Mouse (Mus musculus) heart, embryonic 16.5 days (tissue): ENCODE data around the gene Lmna. TPM values are rescaled to one million over a fixed set of nuclear protein-coding genes. Genes with fewer than 3 reads are reported as not detected.

ENCODE experiments used
- ATAC-seq: fragments of 200-750 bp; cut with Nextera tagmentation; replicated peaks from 2 replicates; pipeline ENCODE4 v1.8.0; 2017; ENCODE audit warnings: moderate number of reproducible peaks; ENCODE audit not compliant: insufficient read depth, low FRiP score; ENCODE audit errors: extremely low read depth
- H3K27ac ChIP-seq: fragments of 300-500 bp; sonication (generic); 2 replicates; pipeline ENCODE4 v1.5.1; 2014; ENCODE audit warnings: mild to moderate bottlenecking, low read length, control low read depth, moderate library complexity
- H3K27me3 ChIP-seq: fragments of 300-500 bp; sonication (generic); 2 replicates; pipeline ENCODE4 v1.6.1; 2014; ENCODE audit warnings: low read length, mixed read lengths; ENCODE audit not compliant: control insufficient read depth, insufficient read depth
- H3K36me3 ChIP-seq: fragments of 300-500 bp; sonication (generic); 2 replicates; pipeline ENCODE4 v1.6.1; 2014; ENCODE audit not compliant: control insufficient read depth, insufficient read depth
- H3K4me1 ChIP-seq: fragments of 300-500 bp; sonication (generic); 2 replicates; pipeline ENCODE4 v1.6.1; 2014; ENCODE audit warnings: low read length, mixed read lengths; ENCODE audit not compliant: control insufficient read depth, insufficient read depth
- H3K4me2 ChIP-seq: fragments of 300-500 bp; sonication (generic); 2 replicates; pipeline ENCODE4 v1.6.1; 2014; ENCODE audit warnings: low read depth, mild to moderate bottlenecking, control low read depth, low read length
- H3K4me3 ChIP-seq: fragments of 300-500 bp; sonication (generic); 2 replicates; pipeline ENCODE4 v1.5.1; 2014; ENCODE audit warnings: mild to moderate bottlenecking, control low read depth, low read length
- H3K9ac ChIP-seq: fragments of 300-500 bp; sonication (generic); 2 replicates; pipeline ENCODE4 v1.6.1; 2014; ENCODE audit warnings: low read length, control low read depth
- H3K9me3 ChIP-seq: fragments of 300-500 bp; sonication (generic); replicated peaks from 2 replicates; pipeline ENCODE4 v1.6.1; 2016; ENCODE audit warnings: low read length; ENCODE audit not compliant: control insufficient read depth
- WGBS: fragments of 180-500 bp; shearing (Covaris S2); extraction: QIAGEN DNeasy Blood & Tissue Kit; methylation state at CpG from one replicate; pipeline ENCODE4 v1.1.7; 2014; 5-methylcytosine and 5-hydroxymethylcytosine counted together
- polyA plus RNA-seq: library from polyadenylated mRNA; unstranded; fragments of >200 nt; fragmentation: Nextera tagmentation; extraction: Ambion mirVana; gene quantifications from 2 replicates; pipeline ENCODE4 v1.2.1, GENCODE M21; 2015

Lmna gene
- polyA plus RNA-seq, 1 experiment from 2014 or later = 129 TPM

- WGBS = 75% methylated on average over 4 of the region's 4 CpGs
- H3K4me1 ChIP-seq = peaks cover 15% of the 10 kb centered on the region
- H3K4me2 ChIP-seq = peak overlapping the region; percentile 90
- peaks cover 7% of the 10 kb centered on the region for H3K36me3 ChIP-seq
- H3K9ac ChIP-seq = no peak overlapping the region; the same call in 1 of the 2 replicates
- no peak overlapping the region for H3K27ac ChIP-seq
- H3K4me3 ChIP-seq = no peak overlapping the region; the same call in 1 of the 2 replicates
- no peak for ATAC-seq
- H3K27me3 ChIP-seq = no peaks in the 10 kb centered on the region
- no peaks in the 10 kb centered on the region for H3K9me3 ChIP-seq
These were observed 41.8 kb upstream of the Lmna start for GRCm38 (mm10) chr3:88551586-88551985.

- no peak for ATAC-seq
- H3K4me1 ChIP-seq = peaks cover 7% of the 10 kb centered on the region
- no peaks in the 10 kb centered on the region for H3K9me3 ChIP-seq
- no peak within 1 kb of the TSS for H3K4me2 ChIP-seq
- H3K4me3 ChIP-seq = no peak within 1 kb of the TSS
- no peaks in the 10 kb centered on the region for H3K36me3 ChIP-seq
- WGBS = 54% methylated on average over 18 of the region's 18 CpGs
- no peak within 1 kb of the TSS for H3K27ac ChIP-seq
- H3K9ac ChIP-seq = no peak within 1 kb of the TSS
- H3K27me3 ChIP-seq = no peaks in the 10 kb centered on the region
These were observed 38.6 kb upstream of the Lmna start, which contains the start of gene Rab25 for GRCm38 (mm10) chr3:88548180-88548917. Gene Rab25 (minus strand): TSS chr3:88548300.

GRCm38 (mm10) chr3:88546674-88547418 lies 37.1 kb upstream of the Lmna start:
- 62% methylated on average over 6 of the region's 6 CpGs for WGBS
- ATAC-seq = no peak
- Histone ChIP-seq H3K4me2 (no peak overlapping the region), H3K9me3 (no peaks in the 10 kb centered on the region), H3K36me3 (no peaks in the 10 kb centered on the region), H3K4me3 (no peak overlapping the region), H3K27me3 (no peaks in the 10 kb centered on the region), H3K9ac (no peak overlapping the region), H3K27ac (no peak overlapping the region), H3K4me1 (peaks cover 2% of the 10 kb centered on the region)

- H3K36me3 ChIP-seq = no peaks in the 10 kb centered on the region
- no peak overlapping the region for H3K27ac ChIP-seq
- H3K27me3 ChIP-seq = no peaks in the 10 kb centered on the region
- no peaks in the 10 kb centered on the region for H3K9me3 ChIP-seq
- H3K4me2 ChIP-seq = no peak overlapping the region
- 59% methylated on average over 20 of the region's 20 CpGs for WGBS
- H3K9ac ChIP-seq = no peak overlapping the region
- H3K4me3 ChIP-seq = no peak overlapping the region
- H3K4me1 ChIP-seq = peaks cover 6% of the 10 kb centered on the region
- ATAC-seq = no peak
These were observed 35.3 kb upstream of the Lmna start for GRCm38 (mm10) chr3:88544955-88545591.

- H3K4me2 ChIP-seq = no peak overlapping the region
- no peaks in the 10 kb centered on the region for H3K27me3 ChIP-seq
- H3K4me1 ChIP-seq = peaks cover 10% of the 10 kb centered on the region
- 36% methylated on average over 5 of the region's 5 CpGs for WGBS
- H3K4me3 ChIP-seq = no peak overlapping the region
- no peaks in the 10 kb centered on the region for H3K9me3 ChIP-seq
- H3K36me3 ChIP-seq = no peaks in the 10 kb centered on the region
- H3K9ac ChIP-seq = no peak overlapping the region
- H3K27ac ChIP-seq = no peak overlapping the region
- ATAC-seq = no peak
These were observed 34.8 kb upstream of the Lmna start for GRCm38 (mm10) chr3:88544514-88544913.

GRCm38 (mm10) chr3:88543651-88544410 lies 34.1 kb upstream of the Lmna start:
- Histone ChIP-seq H3K9ac (no peak overlapping the region), H3K36me3 (peaks cover under 1% of the 10 kb centered on the region; the same call in 1 of the 2 replicates), H3K4me3 (no peak overlapping the region), H3K27me3 (no peaks in the 10 kb centered on the region), H3K4me2 (no peak overlapping the region), H3K27ac (no peak overlapping the region), H3K9me3 (no peaks in the 10 kb centered on the region), H3K4me1 (peaks cover 13% of the 10 kb centered on the region)
- WGBS = 57% methylated on average over 5 of the region's 5 CpGs
- ATAC-seq = no peak

GRCm38 (mm10) chr3:88543174-88543573 lies 33.4 kb upstream of the Lmna start:
- Histone ChIP-seq H3K4me3 (no peak overlapping the region), H3K36me3 (peaks cover 7% of the 10 kb centered on the region), H3K9ac (no peak overlapping the region), H3K9me3 (no peaks in the 10 kb centered on the region), H3K4me1 (peaks cover 15% of the 10 kb centered on the region), H3K27me3 (no peaks in the 10 kb centered on the region), H3K4me2 (no peak overlapping the region), H3K27ac (no peak overlapping the region)
- 77% methylated on average over 8 of the region's 8 CpGs for WGBS
- no peak for ATAC-seq

- ATAC-seq = no peak
- H3K27ac ChIP-seq = no peak overlapping the region
- WGBS = 65% methylated on average over 4 of the region's 4 CpGs
- H3K4me2 ChIP-seq = no peak overlapping the region
- peaks cover 10% of the 10 kb centered on the region for H3K36me3 ChIP-seq
- H3K4me3 ChIP-seq = no peak overlapping the region
- peaks cover 15% of the 10 kb centered on the region for H3K4me1 ChIP-seq
- no peak overlapping the region for H3K9ac ChIP-seq
- no peaks in the 10 kb centered on the region for H3K9me3 ChIP-seq
- H3K27me3 ChIP-seq = no peaks in the 10 kb centered on the region
These were observed 32.7 kb upstream of the Lmna start for GRCm38 (mm10) chr3:88542486-88542885.
